Mouse (Mus musculus) limb, embryonic 14.5 days (tissue): ENCODE results near the gene Hsph1. TPM values are rescaled to one million over a fixed set of nuclear protein-coding genes. Genes with fewer than 3 reads are reported as not detected.

Experiments
- ATAC-seq: fragments of 200-750 bp; cut with Nextera tagmentation; 2 replicates; pipeline ENCODE4 v1.8.0; 2017; ENCODE audit warnings: low read depth, moderate number of reproducible peaks, moderate TSS enrichment; ENCODE audit not compliant: low FRiP score
- DNase-seq: peaks from one replicate; pipeline ENCODE4 v3.0.0-alpha.2; 2015; ENCODE audit warnings: low spot score
- H3K27ac ChIP-seq: fragments of 300-500 bp; sonication (generic); replicated peaks from 2 replicates; pipeline ENCODE4 v1.5.1; 2014; ENCODE audit warnings: low read depth, mild to moderate bottlenecking, low read length, moderate library complexity, mixed read lengths
- H3K27me3 ChIP-seq: fragments of 300-500 bp; sonication (generic); 2 replicates; pipeline ENCODE4 v1.6.1; 2014; ENCODE audit warnings: low read length, mixed read lengths; ENCODE audit not compliant: control insufficient read depth, insufficient read depth
- H3K36me3 ChIP-seq: fragments of 300-500 bp; sonication (generic); 2 replicates; pipeline ENCODE4 v1.6.1; 2014; ENCODE audit warnings: mild to moderate bottlenecking, low read length, moderate library complexity, mixed read lengths; ENCODE audit not compliant: control insufficient read depth, insufficient read depth
- H3K4me1 ChIP-seq: fragments of 300-500 bp; sonication (generic); 2 replicates; pipeline ENCODE4 v1.6.1; 2014; ENCODE audit warnings: antibody characterized with exemption, low read length, mixed read lengths; ENCODE audit not compliant: control insufficient read depth, insufficient read depth
- H3K4me2 ChIP-seq: fragments of 300-500 bp; sonication (generic); replicated peaks from 2 replicates; pipeline ENCODE4 v1.6.1; 2014; ENCODE audit warnings: low read depth, mild to moderate bottlenecking, low read length, moderate library complexity; ENCODE audit not compliant: severe bottlenecking
- H3K4me3 ChIP-seq: fragments of 300-500 bp; sonication (generic); replicated peaks from 2 replicates; pipeline ENCODE4 v1.5.1; 2014; ENCODE audit warnings: low read length
- H3K9ac ChIP-seq: fragments of 300-500 bp; sonication (generic); 2 replicates; pipeline ENCODE4 v1.6.1; 2014; ENCODE audit warnings: mild to moderate bottlenecking, low read depth, low read length, moderate library complexity; ENCODE audit not compliant: severe bottlenecking
- H3K9me3 ChIP-seq: fragments of 300-500 bp; sonication (generic); 2 replicates; pipeline ENCODE4 v1.6.1; 2016; ENCODE audit warnings: low read length; ENCODE audit not compliant: control insufficient read depth
- POLR2A ChIP-seq: fragments of 200-500 bp; IDR thresholded peaks from 2 replicates; pipeline ENCODE4 v1.8.0; 2012; ENCODE audit warnings: inconsistent platforms, mild to moderate bottlenecking, moderate library complexity, borderline replicate concordance; ENCODE audit not compliant: insufficient read depth, insufficient read length; ENCODE audit errors: extremely low read depth
- WGBS: fragments of 180-500 bp; shearing (Covaris S2); extraction: QIAGEN DNeasy Blood & Tissue Kit; methylation state at CpG from one replicate; pipeline ENCODE4 v1.1.7; 2014; 5-methylcytosine and 5-hydroxymethylcytosine counted together
- polyA plus RNA-seq, 2 experiments: library from polyadenylated mRNA; depleted of rRNA in 1 of 2; stranded (reverse) in 1 of 2; unstranded in 1 of 2; fragments of >200 nt; fragmentation: Nextera tagmentation in 1 of 2; extraction: Ambion mirVana in 1 of 2; gene quantifications; 2 replicates each; pipeline versions ENCODE4 v1.2.1 to v1.2.3; 2012 to 2014

The Hsph1 gene
- polyA plus RNA-seq, 2 experiments = 46.9 to 63.4 TPM

GRCm38 (mm10) chr5:149616138-149616537 lies 20.0 kb downstream of the Hsph1 start:
- WGBS = 83% methylated on average over 1 of the region's 1 CpGs
- peaks cover 64% of the 10 kb centered on the region for H3K36me3 ChIP-seq

DNA sequence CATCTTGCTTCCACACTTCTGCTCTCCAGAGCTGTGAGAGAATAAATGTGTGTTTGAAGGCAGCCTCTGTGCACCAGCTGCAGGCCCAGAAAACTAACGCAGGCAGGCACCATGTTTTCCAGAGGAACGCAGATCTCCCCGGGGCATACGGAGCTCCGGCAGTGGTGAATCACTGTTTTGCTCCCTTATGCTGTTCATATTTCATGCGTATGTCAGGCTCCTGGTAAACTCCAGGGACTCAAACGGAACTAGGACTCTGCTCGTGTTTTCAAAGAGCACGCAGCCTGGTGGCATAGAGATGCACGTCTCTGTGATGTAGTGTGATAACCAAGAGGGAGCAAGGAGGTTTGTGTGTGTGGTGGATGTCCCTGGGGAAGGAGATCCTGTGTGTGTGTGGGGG lies 23.4 kb downstream of the Hsph1 start:
- WGBS = 56% methylated on average over 10 of the region's 10 CpGs
- no peak overlapping the region for H3K27ac ChIP-seq

More at GRCm38 (mm10) chr5:149616138-149616537, 20.0 kb downstream of the Hsph1 start:
- H3K9ac ChIP-seq = no peak overlapping the region
- no peak for TF ChIP-seq POLR2A
- no peaks in the 10 kb centered on the region for H3K27me3 ChIP-seq
- no peak overlapping the region for H3K27ac ChIP-seq
- H3K4me2 ChIP-seq = no peak overlapping the region
- DNase-seq = no peak
- no peak overlapping the region for H3K4me3 ChIP-seq
- no peaks in the 10 kb centered on the region for H3K4me1 ChIP-seq
- no peaks in the 10 kb centered on the region for H3K9me3 ChIP-seq
- ATAC-seq = no peak

DNA sequence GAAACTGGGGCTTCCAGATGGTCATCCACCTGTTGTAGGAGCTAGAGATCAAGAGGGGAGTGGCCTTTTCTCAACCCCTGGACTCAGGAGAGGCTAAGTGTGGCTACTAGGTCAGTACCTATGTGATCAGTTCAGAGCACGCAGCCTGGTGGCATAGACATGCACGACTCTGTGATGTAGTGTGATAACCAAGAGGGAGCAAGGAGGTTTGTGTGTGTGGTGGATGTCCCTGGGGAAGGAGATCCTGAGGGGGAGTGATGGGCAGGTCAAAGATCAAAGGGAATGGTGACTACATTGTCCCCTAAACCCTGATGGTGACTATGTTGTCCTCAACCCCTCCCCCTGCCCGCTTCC lies 24.0 kb downstream of the Hsph1 start:
- no peak for TF ChIP-seq POLR2A
- Histone ChIP-seq H3K9me3 (no peaks in the 10 kb centered on the region), H3K27me3 (no peaks in the 10 kb centered on the region), H3K27ac (no peak overlapping the region), H3K9ac (no peak overlapping the region), H3K4me3 (no peak overlapping the region), H3K36me3 (peaks cover 27% of the 10 kb centered on the region), H3K4me2 (no peak overlapping the region), H3K4me1 (no peaks in the 10 kb centered on the region)
- no peak for DNase-seq
- 84% methylated on average over 3 of the region's 3 CpGs for WGBS
- no peak for ATAC-seq

More for the DNA sequence above, 23.4 kb downstream of the Hsph1 start:
- peaks cover 33% of the 10 kb centered on the region for H3K36me3 ChIP-seq
- no peak for TF ChIP-seq POLR2A
- H3K27me3 ChIP-seq = no peaks in the 10 kb centered on the region
- ATAC-seq (no peak), DNase-seq (no peak)
- no peaks in the 10 kb centered on the region for H3K4me1 ChIP-seq
- no peak overlapping the region for H3K4me2 ChIP-seq
- no peaks in the 10 kb centered on the region for H3K9me3 ChIP-seq
- no peak overlapping the region for H3K4me3 ChIP-seq
- H3K9ac ChIP-seq = no peak overlapping the region

GRCm38 (mm10) chr5:149611476-149612164 lies 24.6 kb downstream of the Hsph1 start:
- Histone ChIP-seq H3K36me3 (peaks cover 23% of the 10 kb centered on the region), H3K4me2 (no peak overlapping the region), H3K27ac (no peak overlapping the region), H3K9ac (no peak overlapping the region), H3K27me3 (no peaks in the 10 kb centered on the region), H3K4me3 (no peak overlapping the region), H3K9me3 (no peaks in the 10 kb centered on the region), H3K4me1 (no peaks in the 10 kb centered on the region)
- TF ChIP-seq POLR2A = no peak
- no peak for ATAC-seq
- DNase-seq = no peak
- WGBS = 61% methylated on average over 16 of the region's 16 CpGs

DNA sequence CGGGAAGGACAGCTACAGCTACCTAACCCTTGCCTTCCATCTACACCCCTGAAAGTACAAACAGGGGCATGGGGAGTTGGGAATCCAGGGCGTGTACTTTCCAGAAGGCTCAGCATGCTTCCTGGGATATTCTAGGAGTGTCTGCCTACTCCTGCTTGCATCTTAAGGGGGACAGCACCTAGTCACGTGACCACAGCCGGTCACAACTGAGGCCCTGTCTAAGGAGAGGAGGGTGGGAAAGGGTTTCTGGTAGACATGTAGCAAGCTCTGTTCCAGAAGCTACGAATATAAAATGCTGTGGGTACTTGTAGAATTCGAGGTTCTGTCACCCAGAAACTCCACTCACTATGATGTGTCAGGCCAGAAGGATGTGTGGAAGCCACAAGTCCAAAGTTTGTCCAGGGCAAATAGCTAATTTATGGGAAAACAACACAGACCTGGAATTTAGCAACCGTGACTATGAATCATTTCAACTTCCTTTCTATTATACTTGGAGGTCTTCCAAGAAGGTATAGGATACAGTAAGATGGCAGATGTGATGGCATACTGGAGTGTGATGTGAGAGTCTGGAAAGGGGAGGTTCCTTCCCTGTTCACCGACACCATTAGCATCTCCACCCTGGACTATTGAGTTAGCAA lies 29.0 kb downstream of the Hsph1 start:
- Histone ChIP-seq H3K9ac (no peak overlapping the region), H3K36me3 (no peaks in the 10 kb centered on the region), H3K4me1 (no peaks in the 10 kb centered on the region), H3K27ac (no peak overlapping the region), H3K9me3 (no peaks in the 10 kb centered on the region), H3K4me3 (no peak overlapping the region), H3K27me3 (no peaks in the 10 kb centered on the region), H3K4me2 (no peak overlapping the region)
- DNase-seq (no peak), ATAC-seq (no peak)
- no peak for TF ChIP-seq POLR2A
- WGBS = 80% methylated on average over 8 of the region's 8 CpGs

- Histone ChIP-seq H3K4me2 (no peak overlapping the region), H3K27ac (no peak overlapping the region), H3K4me1 (no peaks in the 10 kb centered on the region), H3K9ac (no peak overlapping the region), H3K4me3 (no peak overlapping the region), H3K36me3 (no peaks in the 10 kb centered on the region), H3K9me3 (no peaks in the 10 kb centered on the region), H3K27me3 (no peaks in the 10 kb centered on the region)
- TF ChIP-seq POLR2A = no peak
- no peak for DNase-seq
- no peak for ATAC-seq
- 73% methylated on average over 3 of the region's 3 CpGs for WGBS
These were observed 32.9 kb downstream of the Hsph1 start for GRCm38 (mm10) chr5:149603241-149603640.
